Mouse (Mus musculus) CH12.LX (cell line): ENCODE measurements around the gene Zfp692.

Source experiments
- BHLHE40 ChIP-seq: IDR thresholded peaks from 2 replicates; pipeline ENCODE4 v1.6.1; 2011; ENCODE audit warnings: mild to moderate bottlenecking, low read depth, low read length, improper control_type of control experiment
- CTCF ChIP-seq, 2 experiments: IDR thresholded peaks in 1 of 2; conservative IDR thresholded peaks in 1 of 2; 2 replicates each; pipeline ENCODE4 v1.5.1; 2011 to 2012; ENCODE audit warnings: low read depth in 2 of 2, low read length in 2 of 2, improper control_type of control experiment in 1 of 2, inconsistent platforms in 1 of 2, mild to moderate bottlenecking in 1 of 2, moderate library complexity in 1 of 2
- JUND ChIP-seq: conservative IDR thresholded peaks from 2 replicates; pipeline ENCODE4 v1.6.1; 2011; ENCODE audit warnings: low read depth, low read length, improper control_type of control experiment
- KAT2A ChIP-seq: IDR thresholded peaks from 2 replicates; pipeline ENCODE4 v1.6.1; 2012; ENCODE audit warnings: low read length, improper control_type of control experiment, inconsistent platforms; ENCODE audit not compliant: insufficient replicate concordance
- NELFE ChIP-seq: IDR thresholded peaks from 2 replicates; pipeline ENCODE4 v1.6.1; 2011; ENCODE audit warnings: low read depth, low read length, improper control_type of control experiment
- POLR2AphosphoS2 ChIP-seq: IDR thresholded peaks from 2 replicates; pipeline ENCODE4 v1.6.1; 2011; ENCODE audit warnings: low read depth, low read length, improper control_type of control experiment
- SIN3A ChIP-seq: IDR thresholded peaks from 2 replicates; pipeline ENCODE4 v1.6.1; 2012; ENCODE audit warnings: low read length, improper control_type of control experiment, inconsistent platforms
- TCF12 ChIP-seq: IDR thresholded peaks from 2 replicates; pipeline ENCODE4 v1.6.1; 2014; ENCODE audit warnings: low read depth, mild to moderate bottlenecking, inconsistent platforms, low read length, improper control_type of control experiment
- ZC3H11A ChIP-seq: IDR thresholded peaks from 2 replicates; pipeline ENCODE4 v1.6.1; 2012; ENCODE audit warnings: low read depth, mild to moderate bottlenecking, inconsistent platforms, low read length, improper control_type of control experiment

GRCm38 (mm10) chr11:58315536-58316168 lies 8.8 kb downstream of the Zfp692 start:
- no peak for TF ChIP-seq NELFE
- TF ChIP-seq KAT2A, result no peak
- TF ChIP-seq JUND, result no peak
- TF ChIP-seq CTCF (conservative IDR thresholded peaks at IDR 0.05 in 1 of 2, IDR thresholded peaks at IDR 0.05 in 1 of 2; ENCODE audit: low read depth in 2 of 2, low read length in 2 of 2), result no peak
- TF ChIP-seq SIN3A, result no peak
- TF ChIP-seq ZC3H11A, result no peak
- TF ChIP-seq BHLHE40, result no peak
- no peak for TF ChIP-seq POLR2AphosphoS2
- TF ChIP-seq TCF12, result no peak
